Mouse (Mus musculus): ENCODE results near the gene Polr2e.

- TF ChIP-seq CTCF (IDR thresholded peaks at IDR 0.05; ENCODE audit: borderline replicate concordance, insufficient read depth, low read length), result no peak
- TF ChIP-seq POLR2A (IDR thresholded peaks at IDR 0.05; ENCODE audit: low read depth, low read length), result no peak; the same call in 1 of the 2 replicates
These were observed 44.0 kb downstream of the Polr2e start for GRCm38 (mm10) chr10:79995636-79996035.
